Mouse (Mus musculus) T-helper 1 cell (primary cell): ENCODE data around the gene Fam131a.

Experiments
- in situ Hi-C: fragments of 300-600 bp; cut with MboI, MseI; formaldehyde crosslinking; loops from one replicate; pipeline ENCODE4 v1.15.1; 2025; ENCODE audit warnings: high pct_unique_total_duplicates

Gene Fam131a

DNA sequence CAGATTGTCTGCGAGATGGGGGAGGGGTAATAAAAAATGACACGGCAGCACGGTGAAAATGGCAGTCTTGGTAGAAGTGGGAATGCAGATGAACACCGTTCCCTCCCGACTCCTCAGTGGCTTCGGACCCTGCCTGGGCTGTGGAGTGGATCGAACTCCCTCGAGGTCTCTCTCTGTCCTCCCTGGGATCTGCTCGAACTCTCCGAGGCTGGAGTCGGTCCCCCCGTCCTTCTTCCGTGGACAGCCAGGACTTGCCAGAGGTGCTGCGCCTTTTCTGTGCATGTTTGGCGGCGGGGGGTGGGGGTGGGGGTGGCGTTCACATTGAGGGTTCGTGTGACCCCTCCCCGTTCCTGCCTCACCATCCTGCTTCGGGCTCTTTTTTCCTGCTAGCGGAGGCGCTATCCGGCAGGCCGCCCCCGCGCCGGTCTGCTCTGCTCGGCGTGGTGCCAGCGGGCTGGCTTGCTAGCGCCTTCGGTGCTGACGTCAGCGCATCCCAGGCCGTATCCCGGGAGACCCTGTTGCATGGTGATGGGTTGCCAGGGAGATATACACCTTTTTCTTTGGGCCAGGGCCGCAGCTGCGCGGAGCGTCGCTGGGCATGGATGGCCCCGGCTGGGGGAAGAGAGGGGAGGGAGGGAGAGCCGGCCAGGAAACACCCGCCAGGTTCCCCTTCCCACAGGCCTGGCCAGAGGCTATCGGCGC is 2.7 kb downstream of the Fam131a start:
- in situ Hi-C loops, result no loop called here

DNA sequence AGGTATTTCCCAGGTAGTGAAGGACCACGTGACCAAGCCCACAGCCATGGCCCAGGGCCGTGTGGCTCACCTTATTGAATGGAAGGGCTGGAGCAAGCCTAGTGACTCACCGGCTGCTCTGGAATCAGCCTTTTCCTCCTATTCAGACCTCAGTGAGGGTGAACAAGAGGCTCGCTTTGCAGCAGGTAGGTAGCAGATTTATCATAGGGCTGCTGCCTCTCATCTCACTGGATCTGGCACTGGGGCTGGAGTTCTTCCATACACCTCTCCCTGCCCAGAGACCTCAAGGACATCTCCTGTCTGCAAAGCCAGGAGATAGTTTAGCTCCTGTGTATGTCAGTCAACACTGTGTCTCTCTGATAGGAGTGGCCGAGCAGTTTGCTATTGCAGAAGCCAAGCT is 6.2 kb downstream of the Fam131a start:
- in situ Hi-C loops, result no loop called here

DNA sequence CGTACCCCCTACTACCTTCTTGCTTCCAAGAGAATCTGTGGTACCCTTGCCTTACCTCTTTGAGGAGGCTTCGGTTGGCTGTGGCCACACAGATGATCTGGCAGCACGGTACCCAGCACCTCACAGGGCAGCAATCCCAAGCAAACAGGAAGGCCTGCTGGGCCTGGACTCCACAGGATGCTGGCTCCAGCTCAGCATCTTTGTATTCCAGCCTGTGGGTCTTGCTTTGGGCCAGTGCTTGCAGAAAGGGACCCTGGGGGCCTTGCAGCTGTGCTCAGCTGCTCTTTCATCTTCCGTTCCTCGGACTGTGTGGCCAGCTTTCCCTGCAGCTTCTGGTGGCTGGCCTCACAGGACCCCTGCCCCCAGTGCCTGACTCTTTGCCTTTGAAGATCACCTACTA is 7.0 kb downstream of the Fam131a start:
- in situ Hi-C loops, result no loop called here

DNA sequence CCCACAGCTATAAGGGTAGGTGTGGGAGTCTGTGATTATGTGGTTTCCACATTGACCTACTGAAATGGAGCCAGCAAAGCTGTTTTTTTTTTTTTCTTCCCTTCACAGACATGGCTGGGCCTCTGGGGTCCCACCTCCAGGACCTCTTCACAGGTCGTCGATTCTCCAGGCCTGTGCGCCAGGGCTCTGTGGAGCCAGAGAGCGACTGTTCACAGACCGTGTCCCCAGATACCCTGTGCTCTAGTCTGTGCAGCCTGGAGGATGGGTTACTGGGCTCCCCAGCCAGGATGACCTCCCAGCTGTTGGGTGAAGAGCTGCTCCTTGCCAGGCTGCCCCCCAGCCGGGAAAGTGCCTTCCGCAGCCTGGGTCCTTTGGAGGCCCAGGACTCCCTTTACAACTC is 8.3 kb downstream of the Fam131a start:
- in situ Hi-C loops, result no loop called here

DNA sequence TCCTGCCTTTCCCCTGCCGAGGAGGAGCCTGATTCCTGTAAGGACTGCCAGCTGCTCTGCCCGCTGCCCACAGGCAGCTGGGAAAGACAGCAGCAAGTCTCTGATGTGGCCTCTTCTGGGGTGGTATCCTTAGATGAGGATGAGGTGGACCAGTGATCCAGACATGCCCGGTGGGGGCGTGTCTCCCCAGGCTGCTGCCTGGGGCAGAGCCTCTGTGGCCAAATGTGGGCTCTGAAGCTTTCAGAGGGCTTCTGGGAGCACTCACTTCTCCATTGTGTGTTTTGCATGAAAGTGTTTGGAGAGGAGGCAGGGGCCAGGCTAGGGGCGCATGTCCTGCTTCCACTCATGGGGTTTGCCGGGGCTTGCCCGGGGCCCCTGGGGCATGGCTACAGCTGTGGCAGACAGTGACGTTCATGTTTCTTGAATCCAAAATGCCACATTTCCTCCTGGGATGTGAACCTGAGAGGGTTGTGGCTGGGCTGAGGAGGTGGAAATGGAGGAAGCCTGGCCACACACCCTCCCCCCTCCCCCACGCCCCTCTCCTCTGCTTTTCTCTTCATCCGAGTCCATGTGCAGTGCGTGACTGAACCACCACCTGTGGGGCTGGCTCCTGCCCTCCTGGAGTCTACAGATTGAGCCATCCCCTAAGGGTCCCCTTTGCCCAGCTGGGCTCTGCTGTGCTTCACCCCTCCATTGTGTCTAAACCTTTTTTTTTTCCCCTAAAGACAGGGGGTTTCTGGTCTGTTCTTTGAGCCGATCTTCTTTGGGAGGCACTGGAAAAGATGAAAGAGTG is 8.9 kb downstream of the Fam131a start:
- in situ Hi-C loops, result no loop called here

DNA sequence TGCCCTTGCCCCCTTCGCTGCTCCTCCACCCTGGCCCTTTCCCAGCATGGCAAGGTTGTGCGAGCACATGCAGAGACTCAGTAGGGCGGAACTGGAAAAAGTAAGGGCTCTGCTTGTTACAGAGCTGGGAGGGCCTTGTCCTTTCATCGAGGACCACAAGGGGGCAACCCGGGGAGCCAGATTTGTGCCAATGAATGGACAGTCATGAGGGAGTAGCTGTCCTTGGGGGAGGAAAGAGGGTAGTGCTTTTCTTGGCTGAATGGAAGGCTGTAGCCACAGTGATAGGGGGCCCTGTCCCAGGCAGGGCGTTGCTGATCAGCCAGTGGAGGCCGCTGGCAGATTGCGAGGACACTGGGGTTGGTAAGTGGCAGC is 9.5 kb downstream of the Fam131a start:
- in situ Hi-C loops, result no loop called here

DNA sequence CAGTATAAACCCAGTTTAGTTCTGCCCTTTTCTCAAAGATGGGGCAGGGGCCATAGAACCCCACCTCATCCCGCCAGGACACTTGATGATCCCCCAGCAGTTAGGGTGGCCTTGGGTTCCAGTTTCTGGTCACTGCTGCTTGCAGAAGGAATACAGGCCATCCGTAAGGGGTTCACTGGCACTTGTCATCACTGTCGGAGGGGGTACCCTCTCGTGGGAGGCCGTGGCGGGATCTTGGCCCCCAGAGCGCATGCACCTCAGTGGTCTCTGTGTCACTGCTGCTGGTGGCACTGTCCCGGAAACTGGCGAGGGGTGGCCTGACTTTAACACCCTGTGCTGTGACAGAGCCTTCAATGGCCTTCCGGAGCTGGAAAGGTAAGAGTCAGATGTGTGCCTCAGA is 10.0 kb downstream of the Fam131a start:
- in situ Hi-C loops, result no loop called here

DNA sequence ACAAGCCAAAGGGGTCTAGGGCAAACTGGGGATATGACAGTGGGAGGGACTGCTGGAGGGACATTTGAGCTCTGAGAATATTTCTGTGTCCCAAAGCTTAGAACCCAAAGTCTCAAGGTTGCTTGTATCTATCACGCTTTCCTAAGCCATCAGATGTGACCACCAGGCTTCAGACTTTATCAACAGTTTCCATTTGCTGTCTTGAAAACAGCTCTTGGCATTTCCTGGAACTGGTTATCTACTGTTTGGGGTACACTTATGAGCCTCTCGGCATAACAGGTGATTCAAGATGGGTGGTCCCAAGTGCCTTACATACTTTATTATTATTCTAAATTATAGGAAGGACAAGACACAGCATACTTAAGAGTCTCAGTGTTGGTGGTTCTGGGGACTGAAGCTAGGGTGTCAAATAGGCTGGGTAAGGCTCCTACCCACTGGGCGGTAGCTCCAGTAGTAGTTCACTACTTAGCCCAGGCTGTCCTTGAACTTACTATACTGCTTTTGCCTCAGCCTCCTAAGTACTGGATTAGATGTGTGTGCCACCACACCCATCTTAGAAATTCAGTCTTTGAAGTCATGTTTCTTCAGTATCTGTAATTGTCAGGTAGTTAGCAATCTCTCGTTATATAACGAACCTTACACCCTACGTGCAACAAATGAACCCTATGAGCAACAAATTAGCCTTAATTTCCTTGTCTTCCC is 10.8 kb downstream of the Fam131a start:
- in situ Hi-C loops, result no loop called here

DNA sequence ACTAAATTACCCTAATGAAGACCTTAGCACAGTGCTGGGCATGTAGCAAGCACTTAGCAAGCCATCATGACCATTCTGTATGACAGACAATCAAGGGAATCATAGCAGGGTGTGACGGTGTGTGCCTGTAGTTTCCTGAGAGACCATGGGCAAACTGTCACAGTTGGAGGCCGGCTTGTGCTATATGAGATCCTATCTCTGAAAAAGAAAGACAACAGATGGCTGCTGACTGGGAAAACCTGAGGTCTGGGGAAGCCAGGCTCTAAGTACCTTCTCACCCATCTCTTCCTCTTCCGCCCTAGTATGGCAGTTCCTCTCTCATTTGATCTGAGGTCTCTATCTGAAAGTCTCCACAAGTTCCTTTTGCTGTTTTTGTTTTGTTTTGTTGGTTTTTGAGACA is 12.7 kb downstream of the Fam131a start:
- in situ Hi-C loops, result no loop called here

DNA sequence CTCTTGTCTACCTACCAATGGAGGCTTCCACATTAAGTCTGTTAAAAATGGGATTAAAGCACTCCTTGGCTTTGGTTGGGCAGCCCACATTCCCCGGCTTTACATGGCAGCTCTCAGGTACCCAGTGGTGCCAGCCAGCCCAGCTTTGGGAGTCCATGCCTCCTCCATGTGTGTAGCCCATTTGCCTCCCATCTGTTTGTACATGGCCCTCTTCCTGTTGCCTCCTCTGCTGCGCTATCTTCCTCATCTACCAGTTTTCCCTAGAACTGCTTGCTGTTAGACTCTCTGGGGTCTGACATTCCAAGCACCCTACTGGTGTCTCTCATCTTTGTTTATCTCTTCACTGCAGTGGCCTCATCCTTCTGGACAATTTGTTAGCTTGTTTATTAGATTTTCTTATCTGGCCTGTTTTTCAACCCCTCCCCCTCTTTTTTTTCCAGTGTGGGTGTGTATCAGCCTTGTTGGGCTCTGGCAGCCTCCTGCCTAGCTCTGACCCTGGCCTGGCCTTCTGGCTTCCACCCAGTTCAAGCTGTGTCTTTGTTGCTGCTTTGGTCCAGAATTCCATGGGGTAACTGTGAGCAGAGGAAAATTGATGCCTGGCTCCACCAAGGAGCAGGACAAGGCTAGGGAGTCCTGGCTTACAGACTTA is 13.5 kb downstream of the Fam131a start:
- in situ Hi-C loops, result no loop called here

DNA sequence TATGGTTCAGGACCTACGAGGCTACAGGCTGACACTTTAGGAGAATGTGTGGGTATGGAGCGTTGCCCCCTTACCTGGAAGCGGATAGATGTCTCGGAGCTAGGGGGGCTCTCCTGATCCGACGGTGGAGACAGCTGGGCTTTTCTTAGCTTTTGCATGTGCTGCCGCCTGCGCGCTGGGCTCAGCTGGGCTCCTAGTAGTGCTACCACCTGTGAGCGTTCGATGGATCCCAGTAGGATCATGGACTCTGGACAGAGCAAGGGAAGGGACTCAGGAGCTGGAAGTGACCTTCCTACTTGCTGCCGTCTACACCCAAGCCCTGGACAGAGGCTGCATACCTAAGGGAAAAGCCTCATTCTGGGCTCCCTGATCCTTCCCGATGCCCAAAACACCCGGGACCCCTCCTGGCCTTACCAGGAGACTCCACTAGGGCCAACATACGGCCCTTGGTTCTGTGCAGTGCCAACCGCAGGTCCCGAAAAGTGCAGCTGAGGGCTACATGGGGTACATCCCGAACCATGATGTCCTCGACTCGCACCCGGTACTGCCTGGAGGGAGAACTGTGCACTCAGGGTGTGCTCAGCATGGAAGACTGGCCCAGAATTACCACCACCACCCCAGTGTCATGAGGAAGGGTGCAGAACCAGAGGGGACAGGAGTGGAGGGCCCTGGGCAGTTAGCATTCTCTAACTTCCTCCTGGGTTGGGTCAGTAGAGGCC is 15.3 kb downstream of the Fam131a start:
- in situ Hi-C loops, result no loop called here

DNA sequence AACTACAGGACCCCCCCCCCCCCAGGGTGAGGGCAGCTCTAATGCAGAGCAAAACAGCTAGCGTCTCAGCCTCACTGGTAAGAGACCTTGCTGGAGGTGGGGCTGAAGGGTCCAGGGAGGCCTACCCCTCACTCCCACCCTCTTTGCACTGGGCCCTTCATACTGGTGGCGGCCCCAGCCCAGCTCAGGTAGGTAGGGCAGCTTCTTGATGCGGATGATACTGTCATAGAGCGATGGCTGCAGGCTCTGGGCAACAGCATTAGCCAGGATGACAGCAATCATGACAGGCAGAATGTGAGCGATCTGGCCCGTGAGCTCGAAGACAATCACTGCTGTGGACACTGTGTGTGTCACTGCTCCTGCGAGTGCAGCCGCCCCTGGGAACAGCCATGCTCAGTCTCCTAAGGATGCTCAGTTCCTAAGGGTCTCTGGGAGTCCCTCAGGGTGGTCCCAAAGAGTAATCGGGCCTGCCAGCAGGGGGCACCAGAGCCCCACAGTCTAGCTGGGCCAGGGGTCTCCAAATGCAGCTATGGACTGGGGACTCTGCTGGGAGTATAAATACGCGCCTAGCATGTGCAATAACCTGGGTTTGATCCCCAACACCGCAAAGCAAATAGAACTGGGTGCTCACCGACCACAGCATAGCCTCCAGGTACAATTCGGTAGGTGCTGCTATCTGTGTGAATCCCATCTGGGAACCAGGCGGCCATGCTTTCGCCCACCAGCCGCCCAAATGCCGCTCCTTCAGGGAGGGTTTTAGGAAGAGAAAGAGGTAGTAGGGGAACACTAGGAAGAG is 16.1 kb downstream of the Fam131a start:
- in situ Hi-C loops, result no loop called here

DNA sequence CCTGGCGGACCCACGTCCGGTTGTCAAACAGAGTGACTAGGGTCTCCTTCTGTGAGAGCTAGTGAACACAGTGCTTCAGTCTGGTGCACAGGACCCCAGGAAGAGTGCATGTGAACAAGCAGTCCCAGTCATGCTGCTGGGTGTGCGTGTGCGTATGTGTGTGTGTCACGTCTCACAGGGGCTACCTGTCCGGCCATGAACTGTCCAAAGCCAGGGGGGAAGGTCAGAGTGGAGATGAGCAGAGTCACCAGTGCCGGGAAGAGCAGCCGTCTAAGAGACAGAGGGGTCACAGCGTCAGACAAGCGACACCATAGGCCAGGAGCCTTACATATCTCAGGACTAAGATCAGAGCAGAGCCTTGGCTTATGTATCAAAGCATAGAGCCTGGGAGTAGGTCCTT is 17.3 kb downstream of the Fam131a start:
- in situ Hi-C loops, result loop anchor here (5.0 kb wide), 1 partner anchor 88 kb away; the partner anchor contains the start of gene Camk2n2

DNA sequence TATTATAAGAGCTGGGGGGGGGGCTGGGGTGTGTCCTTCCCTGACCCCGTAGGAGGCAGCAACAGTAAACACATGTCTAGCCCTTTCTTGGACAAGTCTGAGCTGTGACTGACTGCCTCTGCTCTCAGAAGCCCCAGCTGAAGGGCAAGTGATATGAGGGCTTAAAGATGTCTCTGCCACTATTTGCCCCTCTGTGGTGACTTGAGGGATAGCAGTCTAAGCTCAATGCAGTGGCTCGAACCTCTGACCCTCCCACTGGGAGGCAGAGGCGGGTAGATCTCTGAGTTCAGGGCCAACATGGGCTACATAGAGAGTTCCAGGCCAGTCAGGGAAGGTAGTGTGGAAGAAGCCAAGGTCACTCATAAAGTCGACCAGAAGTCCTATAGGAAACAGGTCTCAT is 17.8 kb downstream of the Fam131a start:
- in situ Hi-C loops, result loop anchor here (5.0 kb wide), 1 partner anchor 89 kb away; the partner anchor contains the start of gene Camk2n2

DNA sequence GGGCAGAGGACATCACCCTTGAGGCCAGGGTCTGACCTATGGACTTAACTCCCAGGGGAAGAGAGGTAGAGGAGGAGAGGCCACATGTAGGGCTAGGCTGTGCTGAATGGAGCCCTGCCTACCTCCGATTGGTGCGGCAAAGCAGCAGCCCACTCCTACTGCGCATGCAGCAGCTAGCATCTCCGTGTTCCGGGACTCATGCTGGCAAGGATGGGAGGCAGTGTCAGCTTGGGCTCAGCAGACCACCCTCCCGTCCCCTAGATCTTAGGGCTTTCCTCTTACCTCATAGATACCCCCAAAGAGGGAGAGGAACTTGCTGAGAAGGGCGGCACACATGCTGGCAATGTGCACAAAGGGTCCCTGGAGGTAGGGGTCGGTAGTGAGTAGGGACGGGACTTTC is 19.1 kb downstream of the Fam131a start:
- in situ Hi-C loops, result loop anchor here (5.0 kb wide), 1 partner anchor 90 kb away; the partner anchor contains the start of gene Camk2n2

DNA sequence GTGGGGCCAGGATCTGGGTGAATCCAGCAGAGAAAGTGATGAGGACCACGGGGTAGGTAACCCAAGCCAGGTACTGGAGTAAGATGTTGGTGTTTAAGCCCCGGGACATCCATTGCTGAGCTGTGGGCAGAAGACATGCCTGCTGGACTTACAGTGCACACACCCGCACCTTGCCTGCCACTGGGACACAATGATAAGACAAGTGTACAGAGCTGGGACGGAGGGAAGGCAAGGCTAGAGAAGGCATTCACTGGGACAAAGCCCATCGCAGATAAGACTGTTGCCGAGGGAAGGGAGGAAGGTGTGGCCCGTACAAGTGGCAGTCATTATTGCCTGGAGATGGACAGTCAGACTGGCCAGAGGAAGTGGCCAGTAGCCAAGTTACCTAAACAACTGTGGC is 19.8 kb downstream of the Fam131a start:
- in situ Hi-C loops, result loop anchor here (5.0 kb wide), 1 partner anchor 91 kb away; the partner anchor contains the start of gene Camk2n2

DNA sequence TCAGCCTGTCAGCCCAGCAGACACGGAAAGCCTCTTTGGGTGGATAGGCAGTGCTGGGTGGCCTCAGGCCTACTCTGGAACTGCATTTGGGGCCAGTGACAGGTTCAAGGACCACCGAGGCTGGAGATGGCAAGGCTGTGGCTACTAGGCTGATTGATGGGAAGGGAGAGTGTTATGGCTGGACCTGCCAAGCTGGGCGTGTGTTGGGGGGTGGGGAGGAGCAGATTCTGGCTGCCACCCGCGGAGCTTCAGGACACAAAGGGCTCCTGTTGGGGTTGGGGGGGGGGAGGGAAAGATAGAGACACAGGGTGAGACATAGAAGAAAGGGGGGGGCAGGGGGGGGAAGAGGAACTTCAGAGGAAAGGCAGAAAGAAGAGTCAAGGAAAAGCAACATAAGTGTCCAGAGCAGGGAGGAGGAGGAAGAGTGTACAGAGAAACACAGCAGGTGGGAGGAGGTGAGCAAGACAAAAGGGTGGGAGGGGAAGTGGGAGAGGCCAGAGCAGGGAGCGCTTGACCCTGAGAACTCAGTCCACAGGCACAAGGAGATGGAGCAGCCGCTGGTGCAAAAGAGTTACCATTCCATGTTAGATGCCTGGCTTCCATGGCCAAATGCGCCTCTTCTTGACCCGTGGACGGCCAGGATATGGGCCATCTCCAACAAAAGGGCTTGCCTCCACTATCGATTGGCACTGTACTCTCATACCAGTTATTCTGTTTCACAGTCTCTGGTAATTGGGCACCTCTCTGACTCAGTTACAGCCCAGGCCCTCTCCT is 21.5 kb downstream of the Fam131a start:
- in situ Hi-C loops, result loop anchor here (5.0 kb wide), 1 partner anchor 92 kb away; the partner anchor contains the start of gene Camk2n2

DNA sequence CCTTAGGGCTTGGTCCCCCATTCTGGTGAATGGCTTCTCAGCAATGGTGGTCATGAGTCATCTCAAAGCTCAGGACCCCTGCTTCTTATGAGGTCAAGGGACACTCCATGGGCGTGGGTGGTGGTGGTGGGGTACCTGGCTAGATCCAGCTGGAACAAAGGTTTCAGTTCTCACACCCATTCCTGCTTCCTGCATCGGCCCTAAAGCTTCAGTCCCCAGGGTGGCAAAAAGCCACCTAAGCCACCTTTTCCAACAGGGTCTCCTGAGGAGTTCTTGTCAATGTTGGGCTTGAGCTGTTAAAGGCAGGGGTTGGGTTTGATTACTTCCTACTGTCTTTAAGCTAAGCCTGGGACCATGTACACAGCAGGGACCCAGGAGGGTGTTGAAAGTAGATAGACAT is 22.1 kb downstream of the Fam131a start:
- in situ Hi-C loops, result no loop called here

DNA sequence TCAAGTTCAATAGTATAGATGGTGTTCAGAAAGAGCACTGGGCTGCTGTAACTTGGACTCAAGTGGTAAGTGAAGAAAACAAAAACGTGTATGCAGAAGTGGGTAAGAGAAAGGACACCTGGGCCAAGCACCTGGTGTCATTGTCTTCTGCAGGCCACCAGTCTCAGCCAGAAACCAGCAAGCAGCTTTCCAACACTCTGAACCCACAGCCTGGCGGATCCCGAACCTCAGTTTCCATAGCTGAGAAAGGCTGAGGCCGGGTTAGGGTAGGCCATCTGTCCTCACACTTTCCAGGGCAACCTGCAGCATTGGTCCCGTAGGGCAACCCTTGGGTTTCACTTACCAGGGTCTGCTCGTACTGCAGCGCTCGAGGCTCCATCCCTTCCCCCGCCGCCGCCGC is 22.5 kb downstream of the Fam131a start:
- in situ Hi-C loops, result no loop called here
